Mouse (Mus musculus) mature B cell (primary cell): Measurements from ENCODE around the gene Phb.

Experiments
- in situ Hi-C: fragments of 300-500 bp; cut with MboI; formaldehyde crosslinking; loops from 2 replicates; pipeline ENCODE4 v1.14.3; 2019

Phb gene

GRCm38 (mm10) chr11:95710478-95710877 lies 43.7 kb downstream of the Phb start:
- in situ Hi-C loops, result no loop called here

- in situ Hi-C loops, result no loop called here
Observed at GRCm38 (mm10) chr11:95712085-95712562, 45.4 kb downstream of the Phb start.

- in situ Hi-C loops, result no loop called here
Observed at GRCm38 (mm10) chr11:95712563-95713224, 45.9 kb downstream of the Phb start, which contains the start of gene Zfp652. TSS of gene Zfp652 (plus strand) at chr11:95712673.

- in situ Hi-C loops, result no loop called here
Observed at GRCm38 (mm10) chr11:95713225-95713810, 46.6 kb downstream of the Phb start.

- in situ Hi-C loops, result no loop called here
Observed at GRCm38 (mm10) chr11:95713811-95714241, 47.1 kb downstream of the Phb start.

GRCm38 (mm10) chr11:95714411-95714810 lies 47.7 kb downstream of the Phb start:
- in situ Hi-C loops, result no loop called here

GRCm38 (mm10) chr11:95716136-95716535 lies 49.4 kb downstream of the Phb start:
- in situ Hi-C loops, result no loop called here

GRCm38 (mm10) chr11:95719356-95719755 lies 52.6 kb downstream of the Phb start:
- in situ Hi-C loops, result no loop called here

GRCm38 (mm10) chr11:95723287-95723686 lies 56.5 kb downstream of the Phb start, which contains the start of gene B130006D01Rik:
TSS of gene B130006D01Rik (plus strand) at chr11:95723587.
- in situ Hi-C loops, result no loop called here

GRCm38 (mm10) chr11:95724466-95724865 lies 57.7 kb downstream of the Phb start:
- in situ Hi-C loops, result no loop called here

- in situ Hi-C loops, result no loop called here
Observed at GRCm38 (mm10) chr11:95726156-95726555, 59.4 kb downstream of the Phb start.

GRCm38 (mm10) chr11:95727947-95728346 lies 61.2 kb downstream of the Phb start:
- in situ Hi-C loops, result no loop called here

GRCm38 (mm10) chr11:95728916-95729907 lies 62.5 kb downstream of the Phb start:
- in situ Hi-C loops, result no loop called here
